Mouse (Mus musculus) heart, postnatal 0 days (tissue): ENCODE measurements around the gene Plxna2.

Source experiments
- CTCF ChIP-seq: IDR thresholded peaks from 2 replicates; pipeline ENCODE4 v1.5.1; 2016; ENCODE audit warnings: antibody characterized with exemption, control low read depth, low read depth
- EP300 ChIP-seq: IDR thresholded peaks from 2 replicates; pipeline ENCODE4 v1.6.1; 2016; ENCODE audit warnings: antibody characterized with exemption, low read depth

DNA sequence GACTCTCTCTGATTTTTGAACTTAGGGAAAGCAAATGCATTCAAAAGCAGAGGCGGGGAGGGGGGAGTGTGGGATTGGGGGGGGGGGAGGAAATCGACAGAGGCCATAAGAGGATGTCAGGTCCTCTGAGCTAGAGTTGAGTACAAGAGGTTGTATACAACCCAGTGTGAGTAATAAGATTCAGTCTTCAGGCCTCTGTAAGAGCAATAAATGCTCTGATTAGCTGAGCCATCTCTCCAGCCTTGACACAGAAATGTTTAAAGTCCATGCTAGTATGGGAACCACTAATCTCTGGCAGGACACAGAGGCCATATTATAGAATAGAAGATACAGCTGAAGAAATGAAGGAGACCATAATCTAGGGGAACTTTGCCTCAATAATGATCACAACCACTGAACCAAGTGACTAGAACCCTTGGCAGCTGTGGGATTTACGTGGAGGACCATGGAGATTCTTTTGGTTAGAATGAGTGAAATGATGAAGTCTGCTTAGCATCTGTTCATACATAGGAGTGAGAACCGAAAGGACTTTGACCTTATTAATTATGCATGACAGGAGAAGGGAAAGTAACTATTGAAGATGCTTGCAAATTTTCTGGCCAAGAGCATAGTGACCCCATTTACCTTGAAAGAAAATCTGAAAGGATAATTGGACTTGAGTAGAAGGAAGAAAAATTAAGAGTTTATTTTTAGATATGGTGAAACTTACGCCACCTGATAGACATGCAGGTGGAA is 158.7 kb downstream of the Plxna2 start:
- TF ChIP-seq CTCF (no peak), EP300 (no peak)
